Mouse (Mus musculus) gonadal fat pad, adult 2 months (tissue): ENCODE results near the gene Rassf4. TPM values are rescaled to one million over a fixed set of nuclear protein-coding genes. Genes with fewer than 3 reads are reported as not detected.
"Not testable (repeated sequence)": the region's sequence is repeated elsewhere in the genome, so short reads cannot be mapped to it uniquely, and the experiment has no call there.

Experiments used
- DNase-seq: peaks from one replicate; pipeline ENCODE4 v3.0.0-alpha.2; 2012; ENCODE audit warnings: low read depth
- polyA plus RNA-seq: library from polyadenylated mRNA; depleted of rRNA; stranded (reverse); fragments of >200 nt; gene quantifications from 2 replicates; pipeline ENCODE4 v1.2.3, GENCODE M21; 2012; rRNA removed

Gene Rassf4
- polyA plus RNA-seq, 1 experiment: 14.6 TPM

- DNase-seq: no peak
Measured at GRCm38 (mm10) chr6:116636581-116637235, 37.0 kb downstream of the Rassf4 start.

- no peak for DNase-seq
Measured at GRCm38 (mm10) chr6:116635251-116636180, 38.2 kb downstream of the Rassf4 start.

DNA sequence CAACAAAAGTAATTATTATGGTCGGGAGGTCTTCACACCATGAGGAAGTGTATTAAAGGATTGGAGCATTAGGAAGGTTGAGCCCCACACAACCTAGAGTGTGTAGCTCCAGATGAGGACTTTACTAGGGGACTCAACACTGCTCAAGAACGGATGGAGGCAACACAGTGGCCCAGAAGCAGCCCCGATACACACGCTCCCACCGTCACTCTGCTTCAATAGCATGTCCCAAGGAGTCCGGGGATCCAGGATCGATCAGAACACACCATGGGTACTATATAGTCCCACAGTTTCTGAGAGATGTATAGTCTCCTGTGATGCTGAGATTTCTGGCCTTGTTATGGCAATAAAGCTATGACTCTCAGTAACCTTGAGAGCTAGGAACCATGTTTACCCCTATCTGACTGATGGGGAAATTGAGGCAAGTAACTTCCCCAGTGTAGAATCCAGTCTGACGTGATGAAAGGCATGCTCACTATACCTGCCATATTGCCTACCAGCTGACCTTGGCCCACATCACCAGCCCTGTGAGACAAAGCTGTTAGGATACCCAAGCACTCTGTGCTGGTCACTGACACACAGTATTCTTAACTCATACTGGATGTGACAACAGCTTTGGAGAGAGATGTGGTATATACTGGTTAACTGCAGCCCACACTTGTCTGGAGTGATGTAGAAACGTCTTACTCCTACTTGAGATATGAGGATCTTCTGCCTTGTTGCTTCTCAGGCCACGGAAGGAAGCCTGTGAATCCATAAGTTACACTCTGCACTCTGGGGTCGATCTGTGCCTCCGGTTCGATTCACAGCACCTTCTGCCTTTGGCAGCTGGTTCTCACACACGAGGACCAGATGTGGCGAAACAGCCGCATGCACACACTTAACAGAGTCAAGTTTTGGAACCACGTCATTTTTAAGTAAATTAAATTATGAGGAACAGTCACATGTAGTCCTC is 39.7 kb downstream of the Rassf4 start:
- no peak for DNase-seq

DNA sequence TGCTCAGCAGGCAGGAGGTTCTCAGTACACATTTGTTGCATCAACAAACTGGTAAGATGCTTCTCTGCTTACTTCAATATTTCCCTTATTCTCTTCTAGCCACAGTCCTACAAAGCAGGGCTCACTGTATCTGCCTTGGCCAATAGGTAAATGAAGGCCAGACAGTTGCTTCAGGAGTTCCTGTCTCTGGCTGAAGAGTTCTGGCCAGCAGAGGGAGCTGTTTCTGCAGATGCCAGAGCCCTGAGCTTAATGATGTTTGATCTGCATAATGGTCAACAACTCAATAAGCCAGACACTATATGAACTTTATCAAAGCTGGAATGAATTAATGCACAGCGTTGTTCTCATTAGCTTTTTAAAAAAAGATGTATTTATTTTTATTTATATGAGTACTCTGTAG is 41.6 kb downstream of the Rassf4 start:
- no peak for DNase-seq

DNA sequence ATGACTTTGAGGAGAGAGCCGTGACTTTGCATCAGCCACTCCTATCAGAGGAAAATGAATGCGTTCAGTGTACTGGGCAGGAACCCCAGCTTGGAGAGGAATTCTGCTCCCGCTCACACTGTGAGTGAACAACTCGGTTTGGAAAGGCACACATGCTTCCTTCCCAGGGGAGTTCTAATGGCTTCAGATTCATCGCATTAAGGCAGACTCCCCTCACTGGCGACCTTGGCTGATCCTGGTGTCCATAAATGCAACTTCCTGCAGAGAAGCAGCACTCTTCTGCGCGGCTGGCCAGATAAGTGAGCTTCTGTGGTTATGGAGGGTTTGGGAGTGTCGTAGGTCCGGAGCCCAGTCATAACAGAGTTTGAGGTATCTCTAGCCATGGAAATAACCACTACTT is 44.0 kb downstream of the Rassf4 start:
- no peak for DNase-seq

GRCm38 (mm10) chr6:116628539-116629171 is 45.1 kb downstream of the Rassf4 start, which contains the start of gene Zfp422:
Zfp422 (minus strand) TSS chr6:116628999.
- DNase-seq: no peak

- no peak for DNase-seq
Measured at GRCm38 (mm10) chr6:116628095-116628494, 45.7 kb downstream of the Rassf4 start.

GRCm38 (mm10) chr6:116626417-116626816 is 47.3 kb downstream of the Rassf4 start:
- not testable (repeated sequence) for DNase-seq

- DNase-seq: no peak
Measured at GRCm38 (mm10) chr6:116621318-116622023, 52.3 kb downstream of the Rassf4 start.

- no peak for DNase-seq
Measured at GRCm38 (mm10) chr6:116618073-116618472, 55.7 kb downstream of the Rassf4 start.

DNA sequence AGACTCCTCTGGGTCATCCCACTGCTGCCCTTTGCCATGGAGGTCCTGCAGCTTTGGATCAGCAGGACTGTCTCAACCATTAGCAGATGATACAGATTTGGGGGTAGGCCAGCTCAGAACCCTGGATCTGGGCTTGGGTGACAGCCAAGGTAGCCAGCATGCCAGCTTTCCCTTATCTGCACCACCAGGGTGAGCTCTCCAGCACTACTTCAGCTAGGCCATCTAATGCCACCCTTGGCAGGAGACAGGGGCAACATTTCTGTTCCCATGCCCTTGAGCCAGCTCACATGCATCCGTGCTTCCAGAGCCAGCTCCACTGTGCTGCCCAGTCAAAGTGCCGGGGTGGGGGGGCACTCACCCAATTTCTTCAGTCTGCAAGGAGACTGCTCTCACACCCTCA is 58.0 kb downstream of the Rassf4 start:
- DNase-seq: no peak

DNA sequence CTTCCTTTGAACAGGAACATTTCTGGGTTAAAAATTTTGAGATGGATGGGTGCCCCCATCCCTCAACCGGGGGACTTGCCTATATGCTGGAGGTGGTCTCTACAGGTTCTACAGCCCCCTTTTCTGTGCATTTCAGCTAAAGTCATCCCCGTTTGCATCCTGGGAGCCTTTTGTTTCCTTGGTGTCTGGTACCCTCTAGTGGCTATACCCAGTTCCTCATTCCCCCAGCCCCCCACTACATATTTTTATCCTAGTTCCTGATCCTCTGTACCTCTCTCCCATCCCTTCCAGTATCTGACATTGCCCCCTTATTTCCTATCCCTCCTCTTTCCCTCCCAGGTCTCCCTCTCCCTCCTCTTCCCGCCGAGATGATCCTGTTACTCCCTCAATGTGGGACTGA is 66.5 kb downstream of the Rassf4 start:
- DNase-seq: no peak

GRCm38 (mm10) chr6:116600969-116601368 is 72.8 kb downstream of the Rassf4 start:
- DNase-seq: not testable (repeated sequence)

GRCm38 (mm10) chr6:116584095-116584494 is 89.7 kb downstream of the Rassf4 start, which contains the start of gene Olfr215:
Olfr215 (minus strand) TSS chr6:116584195.
- DNase-seq: no peak

Other genes starting within 250 kb of the Rassf4 start
- gene Alox5, start 212.8 kb downstream of the Rassf4 start, polyA plus RNA-seq: 14.0 and 15.1 TPM in 2 replicates
- not detected in 2 replicates for gene Olfr211, start 184.9 kb downstream of the Rassf4 start, polyA plus RNA-seq
- 0.09 TPM in 1 of 2 replicates, not detected in the other for gene Olfr212, start 167.4 kb downstream of the Rassf4 start, polyA plus RNA-seq
- gene Olfr213, start 135.5 kb downstream of the Rassf4 start, polyA plus RNA-seq: not detected in 2 replicates
- 0.09 and 0.14 TPM in 2 replicates for gene Gm5580, start 122.8 kb downstream of the Rassf4 start, polyA plus RNA-seq
- gene Olfr214, start 119.7 kb downstream of the Rassf4 start, polyA plus RNA-seq: not detected in 2 replicates
- gene Olfr215, start 89.8 kb downstream of the Rassf4 start, polyA plus RNA-seq: not detected in 2 replicates
- gene Zfp422, start 45.0 kb downstream of the Rassf4 start, polyA plus RNA-seq: 10.0 and 11.2 TPM in 2 replicates
- gene Depp1, start 23.3 kb downstream of the Rassf4 start, polyA plus RNA-seq: 25.2 and 35.2 TPM in 2 replicates
- gene Tmem72, start 43.0 kb upstream of the Rassf4 start, polyA plus RNA-seq: 0.01 and 0.03 TPM in 2 replicates